Mouse (Mus musculus) ES-E14 (cell line): ENCODE results near the gene Psg25. TPM values are rescaled to one million over a fixed set of nuclear protein-coding genes. Genes with fewer than 3 reads are reported as not detected.
"Not testable (repeated sequence)": the region's sequence is repeated elsewhere in the genome, so short reads cannot be mapped to it uniquely, and the experiment has no call there.

Source experiments
- DNase-seq: peaks from one replicate; pipeline ENCODE4 v3.0.0-alpha.2; 2013; ENCODE audit warnings: low read depth, low spot score
- H3K27ac ChIP-seq: 2 replicates; pipeline ENCODE4 v1.5.1; 2012; ENCODE audit warnings: low read depth, mild to moderate bottlenecking, low read length, moderate library complexity, mixed read lengths; ENCODE audit not compliant: poor library complexity, insufficient read depth, severe bottlenecking
- H3K36me3 ChIP-seq: 2 replicates; pipeline ENCODE4 v1.6.1; 2012; ENCODE audit warnings: mild to moderate bottlenecking, low read length, moderate library complexity, mixed read lengths; ENCODE audit not compliant: control insufficient read depth, poor library complexity, insufficient read depth, severe bottlenecking
- H3K4me1 ChIP-seq, 2 experiments: fragments of 150-350 bp in 1 of 2; sonication (generic) in 1 of 2; 2 replicates each; pipeline ENCODE4 v1.6.1; 2012; ENCODE audit warnings: low read length in 2 of 2, mild to moderate bottlenecking in 1 of 2, mixed read lengths in 1 of 2; ENCODE audit not compliant: control insufficient read depth in 2 of 2, insufficient read depth in 2 of 2, poor library complexity in 1 of 2
- H3K4me3 ChIP-seq, 2 experiments: fragments of 150-350 bp in 1 of 2; sonication (generic) in 1 of 2; 2 replicates each; pipeline ENCODE4 v1.5.1; 2012; ENCODE audit warnings: low read length in 2 of 2, low read depth in 1 of 2, mild to moderate bottlenecking in 1 of 2, mixed read lengths in 1 of 2; ENCODE audit not compliant: insufficient read depth in 1 of 2, poor library complexity in 1 of 2, severe bottlenecking in 1 of 2
- H3K9ac ChIP-seq: 2 replicates; pipeline ENCODE4 v1.6.1; 2012; ENCODE audit warnings: low read depth, mild to moderate bottlenecking, low read length, mixed read lengths; ENCODE audit not compliant: poor library complexity, insufficient read depth, severe bottlenecking
- H3K9me3 ChIP-seq: fragments of 150-350 bp; sonication (generic); 2 replicates; pipeline ENCODE4 v1.6.1; 2012; ENCODE audit warnings: low read depth, mild to moderate bottlenecking, low read length; ENCODE audit not compliant: control insufficient read depth, insufficient read depth
- CHD2 ChIP-seq: IDR thresholded peaks from 2 replicates; pipeline ENCODE4 v1.6.1; 2014; ENCODE audit warnings: mild to moderate bottlenecking, low read depth, low read length, inconsistent platforms
- HCFC1 ChIP-seq: IDR thresholded peaks from 2 replicates; pipeline ENCODE4 v1.6.1; 2012; ENCODE audit warnings: low read length, inconsistent platforms, borderline replicate concordance; ENCODE audit not compliant: insufficient read depth
- MAFK ChIP-seq: IDR thresholded peaks from 2 replicates; pipeline ENCODE4 v1.6.1; 2014; ENCODE audit warnings: mild to moderate bottlenecking, low read depth, low read length, inconsistent platforms; ENCODE audit not compliant: insufficient read depth
- ZC3H11A ChIP-seq: IDR thresholded peaks from 2 replicates; pipeline ENCODE4 v1.6.1; 2012; ENCODE audit warnings: low read depth, mild to moderate bottlenecking, inconsistent platforms, low read length, borderline replicate concordance
- ZNF384 ChIP-seq: IDR thresholded peaks from 2 replicates; pipeline ENCODE4 v1.6.1; 2012; ENCODE audit warnings: low read depth, low read length, inconsistent platforms
- in situ Hi-C, 2 experiments: fragments of 600-800 bp; cut with MboI; formaldehyde crosslinking; loops; one replicate each; pipeline ENCODE4 v1.15.1; 2025; ENCODE audit warnings: low sequenced_read_pairs in 2 of 2, inconsistent platforms in 1 of 2; ENCODE audit not compliant: unreplicated experiment in 2 of 2
- total RNA-seq: library from RNA; depleted of rRNA; stranded (reverse); fragments of 300-350 nt; gene quantifications from 2 replicates; pipeline ENCODE4 v1.2.3, GENCODE M21; 2012; rRNA removed

The Psg25 gene
- total RNA-seq = not detected in 2 replicates

DNA sequence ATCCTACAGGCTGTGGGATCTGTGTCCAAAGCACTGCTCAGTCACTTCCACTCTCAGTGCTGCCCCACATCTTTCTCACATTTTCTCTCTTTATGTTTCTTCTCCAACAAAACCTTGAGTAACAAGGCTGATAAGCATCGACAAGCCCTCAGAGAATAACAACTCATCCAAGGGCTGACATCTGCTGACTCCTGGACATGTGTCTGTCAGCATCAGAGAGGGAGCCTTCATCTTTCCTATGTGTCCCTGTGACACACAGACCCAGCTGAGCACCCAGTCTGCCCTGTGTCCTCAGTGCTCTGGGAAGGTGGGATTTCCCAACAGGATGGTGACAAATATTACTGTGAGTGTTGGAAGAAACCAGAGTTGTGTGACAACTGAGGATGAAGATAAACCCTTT, at the start of gene Psg25:
Gene Psg25 (minus strand): TSS at position 101 of the 400 bp plus-strand sequence.
- DNase-seq = no peak
- peaks cover 0 to 5% of the 10 kb centered on the region in 2 experiments; a peak in 1 of 4 replicates for H3K4me1 ChIP-seq
- no peak within 1 kb of the TSS for H3K9ac ChIP-seq
- H3K27ac ChIP-seq = no peak within 1 kb of the TSS
- H3K4me3 ChIP-seq = no peak within 1 kb of the TSS
- no peaks in the 10 kb centered on the region for H3K36me3 ChIP-seq
- TF ChIP-seq HCFC1 (no peak), CHD2 (no peak), ZC3H11A (no peak), MAFK (no peak), ZNF384 (no peak)
- in situ Hi-C loops = no loop called here
- H3K9me3 ChIP-seq = no peaks in the 10 kb centered on the region

DNA sequence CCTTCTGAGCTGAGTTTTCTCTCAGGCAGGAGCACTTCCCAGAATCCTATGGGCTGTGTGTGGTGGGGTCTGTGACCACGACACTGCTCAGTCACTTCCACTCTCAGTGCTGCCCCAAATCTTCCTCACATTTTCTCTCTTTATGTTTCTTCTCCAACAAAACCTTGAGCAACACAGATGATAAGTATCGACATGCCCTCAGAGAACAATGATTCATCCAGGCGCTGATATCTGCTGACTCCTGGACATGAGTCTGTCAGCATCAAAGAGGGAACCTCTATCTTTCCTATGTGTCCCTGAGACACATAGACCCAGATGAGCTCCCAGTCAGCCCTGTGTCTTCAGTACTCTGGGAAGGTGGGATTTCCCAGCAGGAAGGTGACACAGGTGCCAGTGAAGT, 35.1 kb upstream of the Psg25 start, which contains the start of gene Psg27:
Gene Psg27 (minus strand): TSS at position 101 of the 400 bp plus-strand sequence.
- Histone ChIP-seq H3K27ac (no peak within 1 kb of the TSS), H3K4me1 (no peaks in the 10 kb centered on the region), H3K9me3 (no peaks in the 10 kb centered on the region; the same call in 1 of the 2 replicates), H3K36me3 (no peaks in the 10 kb centered on the region), H3K9ac (no peak within 1 kb of the TSS), H3K4me3 (no peak within 1 kb of the TSS)
- in situ Hi-C loops = no loop called here
- TF ChIP-seq CHD2 = no peak
- TF ChIP-seq ZNF384 = no peak
- no peak for TF ChIP-seq HCFC1
- TF ChIP-seq ZC3H11A = no peak
- TF ChIP-seq MAFK = no peak
- DNase-seq = no peak

DNA sequence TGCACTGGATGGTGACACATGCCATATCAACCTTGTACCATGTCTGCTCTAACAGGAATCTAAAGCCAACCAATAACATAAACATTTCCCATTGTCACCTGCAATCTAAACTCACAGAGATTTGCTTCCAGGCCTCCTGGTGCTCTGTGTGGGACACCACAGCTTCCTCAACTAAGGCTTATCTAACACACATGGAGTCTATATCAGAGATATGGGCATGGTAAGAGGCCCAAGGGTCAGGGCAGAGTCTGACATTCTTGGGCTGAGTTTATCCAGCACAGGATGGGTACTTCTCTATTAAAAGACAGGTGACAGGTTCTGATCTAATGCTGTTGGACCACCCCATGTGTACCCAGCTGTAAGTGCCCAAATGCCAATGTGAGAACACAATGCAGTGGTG, 27.8 kb upstream of the Psg25 start:
- H3K4me1 ChIP-seq = no peaks in the 10 kb centered on the region
- in situ Hi-C loops = no loop called here
- DNase-seq = no peak
- H3K9ac ChIP-seq = no peak overlapping the region
- no peak overlapping the region for H3K27ac ChIP-seq
- no peaks in the 10 kb centered on the region for H3K36me3 ChIP-seq
- no peaks in the 10 kb centered on the region; the same call in 1 of the 2 replicates for H3K9me3 ChIP-seq
- TF ChIP-seq HCFC1 (no peak), CHD2 (no peak), ZC3H11A (no peak), ZNF384 (no peak), MAFK (no peak)
- no peak overlapping the region for H3K4me3 ChIP-seq

DNA sequence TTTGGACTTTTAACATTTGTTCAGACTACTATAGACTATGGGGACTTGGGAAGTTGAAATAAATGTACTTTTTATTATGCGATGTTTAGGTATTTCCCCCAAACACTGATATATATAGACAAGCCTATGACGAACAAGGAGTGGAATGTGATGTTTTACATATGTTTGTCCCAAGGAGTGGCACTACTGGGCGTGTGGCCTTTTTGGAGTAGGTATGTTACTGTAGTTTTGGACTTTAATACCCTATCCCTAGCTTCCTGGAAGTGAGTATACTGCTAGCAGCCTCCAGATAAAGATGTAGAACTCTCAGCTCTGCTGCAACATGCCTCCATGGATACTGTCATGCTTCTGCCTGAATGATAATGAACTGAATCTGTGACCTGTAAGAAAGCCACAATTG, 23.7 kb upstream of the Psg25 start:
- H3K9me3 ChIP-seq, H3K9ac ChIP-seq, DNase-seq, H3K4me3 ChIP-seq, H3K27ac ChIP-seq, in situ Hi-C loops, H3K36me3 ChIP-seq, H3K4me1 ChIP-seq: not testable (repeated sequence)

DNA sequence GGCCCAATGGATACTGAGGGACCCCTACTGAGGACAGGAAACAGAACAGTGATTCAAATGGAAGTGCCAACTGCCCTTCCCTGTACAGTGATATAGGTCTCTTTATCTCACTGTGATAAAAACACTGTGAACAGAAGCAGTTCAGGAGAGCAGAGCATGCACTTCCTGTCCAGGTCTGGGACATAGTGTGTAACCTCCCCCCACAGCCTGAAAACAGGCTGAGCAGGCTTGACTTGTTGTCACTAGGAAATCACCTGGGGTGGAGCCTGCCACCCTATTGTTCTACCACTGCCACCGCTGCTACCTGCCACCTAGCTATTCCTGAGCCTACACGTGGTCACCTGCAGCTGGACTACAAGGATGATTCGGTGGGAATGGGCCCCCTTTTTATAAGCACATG, 1.4 kb upstream of the Psg25 start:
- Histone ChIP-seq H3K9me3 (no peaks in the 10 kb centered on the region), H3K27ac (no peak overlapping the region), H3K36me3 (no peaks in the 10 kb centered on the region), H3K4me3 (no peak overlapping the region), H3K4me1 (peaks cover 0 to 5% of the 10 kb centered on the region in 2 experiments; a peak in 1 of 4 replicates), H3K9ac (no peak overlapping the region)
- TF ChIP-seq MAFK = no peak
- no peak for TF ChIP-seq HCFC1
- no peak for TF ChIP-seq ZC3H11A
- no peak for TF ChIP-seq CHD2
- no peak for TF ChIP-seq ZNF384
- no peak for DNase-seq
- in situ Hi-C loops = no loop called here
